Mouse (Mus musculus): ENCODE measurements around the gene Spock2. TPM values are rescaled to one million over a fixed set of nuclear protein-coding genes. Genes with fewer than 3 reads are reported as not detected.

Gene Spock2
- polyA plus RNA-seq, 1 experiment from 2014 or later: 3.6 TPM

DNA sequence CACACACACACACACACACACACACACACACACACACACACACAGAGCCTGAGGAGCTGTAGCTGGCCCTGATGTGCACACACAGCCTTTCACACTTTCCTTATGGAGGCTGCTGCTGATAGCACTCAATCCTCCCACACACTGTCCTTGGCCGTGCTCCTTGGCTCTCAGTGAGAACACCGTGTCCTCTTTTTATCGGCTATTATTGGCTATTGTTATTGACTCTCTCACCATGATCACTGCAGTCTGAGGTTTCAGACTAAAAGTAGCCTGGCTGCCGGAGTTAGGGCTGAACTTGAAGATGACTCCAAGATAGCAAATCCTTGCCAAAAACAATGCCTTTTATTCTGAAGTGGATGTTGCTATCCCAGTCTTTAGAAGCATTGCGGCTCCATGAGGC lies 24.1 kb upstream of the Spock2 start:
- peak; percentile 35 for DNase-seq (ENCODE audit: low spot score)
- no peak overlapping the region for H3K4me3 ChIP-seq (ENCODE audit: low read depth, low read length)
- H3K9me3 ChIP-seq (ENCODE audit: control insufficient read depth, low read length): no peaks in the 10 kb centered on the region
- H3K36me3 ChIP-seq (ENCODE audit: control insufficient read depth, insufficient read depth, low read length): no peaks in the 10 kb centered on the region
- WGBS: 42% methylated on average over 5 of the region's 5 CpGs
- 0 out of 2 replicates have a peak, but pooled peaks cover 5% of the 10 kb centered on the region for H3K4me1 ChIP-seq (replicated peaks; ENCODE audit: control insufficient read depth, insufficient read depth)
- H3K27ac ChIP-seq (replicated peaks): peak overlapping the region; percentile 25; the same call in 1 of the 2 replicates
- no peaks in the 10 kb centered on the region for H3K27me3 ChIP-seq (ENCODE audit: control insufficient read depth, insufficient read depth, low read length)
- no peak overlapping the region for H3K9ac ChIP-seq (ENCODE audit: low read length)
- peak; percentile 79 for ATAC-seq (ENCODE audit: low FRiP score, low TSS enrichment)
- TF ChIP-seq CTCF (IDR thresholded peaks at IDR 0.05; ENCODE audit: low read depth) (no peak), EP300 (optimal IDR thresholded peaks at IDR 0.05) (no peak)
- no peak overlapping the region for H3K4me2 ChIP-seq (replicated peaks; ENCODE audit: low read depth)

DNA sequence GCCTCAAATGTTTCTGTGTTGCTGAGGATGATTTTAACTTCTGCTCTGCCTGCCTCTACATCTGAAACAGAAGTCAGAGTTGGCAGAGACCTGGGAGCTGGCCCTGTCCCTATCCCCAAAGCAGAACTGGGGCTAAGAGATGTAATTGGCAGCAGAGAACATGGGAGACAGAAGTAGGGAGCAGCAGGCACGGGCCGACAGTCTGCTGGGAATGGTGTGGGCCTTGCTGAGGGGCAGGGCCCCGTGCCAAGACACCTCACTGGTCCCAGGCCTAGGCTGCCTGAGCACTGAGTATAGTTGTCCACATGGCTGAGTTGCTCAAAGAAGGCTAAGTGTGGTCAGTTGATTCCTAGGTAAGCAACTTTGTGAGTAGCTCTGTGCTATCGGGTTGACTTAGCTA lies 22.0 kb upstream of the Spock2 start:
- ATAC-seq (ENCODE audit: low FRiP score, low TSS enrichment) (no peak), DNase-seq (ENCODE audit: low spot score) (no peak)
- 0 out of 2 replicates have a peak, but pooled peaks cover 5% of the 10 kb centered on the region for H3K4me1 ChIP-seq (replicated peaks; ENCODE audit: control insufficient read depth, insufficient read depth)
- H3K27me3 ChIP-seq (ENCODE audit: control insufficient read depth, insufficient read depth, low read length): no peaks in the 10 kb centered on the region
- no peak overlapping the region for H3K9ac ChIP-seq (ENCODE audit: low read length)
- H3K36me3 ChIP-seq (ENCODE audit: control insufficient read depth, insufficient read depth, low read length): no peaks in the 10 kb centered on the region
- 83% methylated on average over 4 of the region's 4 CpGs for WGBS
- no peak overlapping the region for H3K4me3 ChIP-seq (ENCODE audit: low read depth, low read length)
- TF ChIP-seq CTCF (IDR thresholded peaks at IDR 0.05; ENCODE audit: low read depth): no peak
- TF ChIP-seq EP300 (optimal IDR thresholded peaks at IDR 0.05): no peak
- H3K4me2 ChIP-seq (replicated peaks; ENCODE audit: low read depth): no peak overlapping the region
- H3K9me3 ChIP-seq (ENCODE audit: control insufficient read depth, low read length): no peaks in the 10 kb centered on the region
- no peak overlapping the region for H3K27ac ChIP-seq (replicated peaks)

DNA sequence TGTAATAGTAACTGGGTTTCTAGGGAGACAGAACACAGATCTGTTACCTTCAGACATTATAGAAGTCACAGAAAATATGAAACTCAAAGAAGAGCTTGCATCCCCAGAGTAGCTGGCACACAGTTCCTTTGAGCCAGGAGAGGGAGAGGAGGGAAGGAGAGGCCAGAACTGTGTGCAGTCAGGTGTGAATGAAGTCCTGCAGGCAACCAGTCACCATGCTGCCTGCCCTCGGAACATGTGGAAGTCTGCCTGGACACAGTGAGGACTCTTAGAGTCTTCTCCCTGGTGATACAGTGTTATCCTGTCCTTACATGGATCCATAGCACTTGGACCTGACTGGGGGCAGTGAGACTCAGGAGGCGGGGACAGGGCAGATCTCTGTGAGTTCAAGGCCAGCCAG lies 13.7 kb upstream of the Spock2 start:
- TF ChIP-seq CTCF (IDR thresholded peaks at IDR 0.05; ENCODE audit: low read depth) (no peak), EP300 (optimal IDR thresholded peaks at IDR 0.05) (no peak)

DNA sequence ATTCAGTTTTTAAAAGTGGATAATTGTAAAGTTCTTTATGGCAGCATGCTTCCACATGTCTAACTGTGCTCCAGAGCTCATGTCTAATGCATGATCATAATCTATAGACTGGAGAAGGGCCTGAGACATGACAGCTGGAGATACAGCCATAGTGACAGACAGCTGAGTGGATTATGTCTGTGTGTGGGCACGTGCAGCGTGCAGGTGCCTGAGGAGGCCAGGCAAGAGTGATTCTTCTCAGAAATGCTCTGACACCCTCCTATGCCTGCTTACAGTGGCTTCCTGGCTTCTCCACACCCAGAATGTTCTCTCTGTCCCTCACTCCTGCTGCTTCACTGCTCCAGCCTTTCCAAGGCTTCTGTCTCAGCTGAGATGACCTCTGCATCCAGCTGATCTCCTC lies 12.3 kb upstream of the Spock2 start:
- TF ChIP-seq CTCF (IDR thresholded peaks at IDR 0.05; ENCODE audit: low read depth) (no peak), EP300 (optimal IDR thresholded peaks at IDR 0.05) (no peak)
- Histone ChIP-seq H3K36me3 (ENCODE audit: control insufficient read depth, insufficient read depth, low read length) (no peaks in the 10 kb centered on the region), H3K9ac (ENCODE audit: low read length) (no peak overlapping the region), H3K4me1 (replicated peaks; ENCODE audit: control insufficient read depth, insufficient read depth) (no peaks in the 10 kb centered on the region), H3K27me3 (ENCODE audit: control insufficient read depth, insufficient read depth, low read length) (no peaks in the 10 kb centered on the region), H3K27ac (replicated peaks) (no peak overlapping the region), H3K9me3 (ENCODE audit: control insufficient read depth, low read length) (no peaks in the 10 kb centered on the region), H3K4me3 (ENCODE audit: low read depth, low read length) (no peak overlapping the region), H3K4me2 (replicated peaks; ENCODE audit: low read depth) (no peak overlapping the region)
- 74% methylated on average over 2 of the region's 2 CpGs for WGBS
- DNase-seq (ENCODE audit: low spot score) (no peak), ATAC-seq (ENCODE audit: low FRiP score, low TSS enrichment) (no peak)

More for the DNA sequence above, 13.7 kb upstream of the Spock2 start:
- no peaks in the 10 kb centered on the region for H3K27me3 ChIP-seq (ENCODE audit: control insufficient read depth, insufficient read depth, low read length)
- H3K4me3 ChIP-seq (ENCODE audit: low read depth, low read length): no peak overlapping the region
- H3K9me3 ChIP-seq (ENCODE audit: control insufficient read depth, low read length): no peaks in the 10 kb centered on the region
- H3K27ac ChIP-seq (replicated peaks): no peak overlapping the region
- H3K36me3 ChIP-seq (ENCODE audit: control insufficient read depth, insufficient read depth, low read length): no peaks in the 10 kb centered on the region
- no peak overlapping the region for H3K4me2 ChIP-seq (replicated peaks; ENCODE audit: low read depth)
- H3K4me1 ChIP-seq (replicated peaks; ENCODE audit: control insufficient read depth, insufficient read depth): no peaks in the 10 kb centered on the region
- ATAC-seq (ENCODE audit: low FRiP score, low TSS enrichment) (no peak), DNase-seq (ENCODE audit: low spot score) (no peak)
- WGBS: 97% methylated on average over 2 of the region's 2 CpGs
- no peak overlapping the region for H3K9ac ChIP-seq (ENCODE audit: low read length)

DNA sequence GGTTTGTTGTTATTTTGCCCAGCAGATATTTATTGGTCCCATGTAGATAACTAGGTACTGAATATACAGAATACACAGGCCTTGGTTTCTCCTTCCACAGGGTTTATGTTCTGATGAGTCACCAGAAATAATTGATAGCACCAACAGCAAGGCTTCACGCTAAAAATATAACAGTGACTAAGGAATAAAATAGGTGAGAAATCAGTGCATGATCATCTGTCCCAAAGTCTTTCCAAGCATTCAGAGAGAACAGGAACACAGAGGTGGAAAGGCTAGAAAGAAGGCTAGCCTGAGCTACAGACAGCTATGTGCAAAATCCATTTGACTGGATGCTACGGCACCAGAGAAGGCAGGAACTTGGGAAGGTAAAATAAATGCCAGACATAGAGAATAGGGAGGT lies 10.5 kb upstream of the Spock2 start:
- 61% methylated on average over 2 of the region's 2 CpGs for WGBS
- H3K27ac ChIP-seq (replicated peaks): no peak overlapping the region
- H3K36me3 ChIP-seq (ENCODE audit: control insufficient read depth, insufficient read depth, low read length): no peaks in the 10 kb centered on the region
- no peaks in the 10 kb centered on the region for H3K4me1 ChIP-seq (replicated peaks; ENCODE audit: control insufficient read depth, insufficient read depth)
- no peaks in the 10 kb centered on the region for H3K27me3 ChIP-seq (ENCODE audit: control insufficient read depth, insufficient read depth, low read length)
- DNase-seq (ENCODE audit: low spot score) (no peak), ATAC-seq (ENCODE audit: low FRiP score, low TSS enrichment) (no peak)
- no peak overlapping the region for H3K4me3 ChIP-seq (ENCODE audit: low read depth, low read length)
- H3K9ac ChIP-seq (ENCODE audit: low read length): no peak overlapping the region
- TF ChIP-seq CTCF (IDR thresholded peaks at IDR 0.05; ENCODE audit: low read depth) (no peak), EP300 (optimal IDR thresholded peaks at IDR 0.05) (no peak)
- H3K9me3 ChIP-seq (ENCODE audit: control insufficient read depth, low read length): no peaks in the 10 kb centered on the region
- no peak overlapping the region for H3K4me2 ChIP-seq (replicated peaks; ENCODE audit: low read depth)

DNA sequence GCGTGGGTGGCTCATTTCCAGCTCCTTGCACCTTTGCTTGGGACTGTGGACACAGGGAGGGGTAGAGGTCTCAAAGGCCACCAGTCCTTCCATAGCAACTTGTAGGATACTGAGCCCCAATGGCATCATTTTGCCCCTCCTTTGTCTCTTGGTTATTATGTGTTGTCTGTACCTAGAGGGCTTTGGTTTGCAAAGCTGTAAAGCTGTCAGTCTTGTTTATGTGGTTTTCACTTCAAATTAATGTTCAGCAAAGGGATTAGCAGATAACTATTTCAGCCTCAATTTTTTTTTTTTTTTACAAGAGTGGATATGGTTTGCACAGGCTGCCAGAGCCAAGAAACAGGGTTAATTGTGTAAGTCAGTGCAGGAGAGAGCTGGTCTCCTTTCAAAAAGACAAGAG lies 9.7 kb upstream of the Spock2 start:
- DNase-seq (ENCODE audit: low spot score): no peak
- Histone ChIP-seq H3K36me3 (ENCODE audit: control insufficient read depth, insufficient read depth, low read length) (no peaks in the 10 kb centered on the region), H3K27ac (replicated peaks) (no peak overlapping the region), H3K4me3 (ENCODE audit: low read depth, low read length) (no peak overlapping the region), H3K9me3 (ENCODE audit: control insufficient read depth, low read length) (no peaks in the 10 kb centered on the region), H3K4me1 (replicated peaks; ENCODE audit: control insufficient read depth, insufficient read depth) (no peaks in the 10 kb centered on the region), H3K4me2 (replicated peaks; ENCODE audit: low read depth) (no peak overlapping the region), H3K27me3 (ENCODE audit: control insufficient read depth, insufficient read depth, low read length) (no peaks in the 10 kb centered on the region), H3K9ac (ENCODE audit: low read length) (no peak overlapping the region)
- no peak for TF ChIP-seq EP300 (optimal IDR thresholded peaks at IDR 0.05)
- TF ChIP-seq CTCF (IDR thresholded peaks at IDR 0.05; ENCODE audit: low read depth): no peak
- WGBS: 57% methylated on average over 1 of the region's 1 CpGs
- ATAC-seq (ENCODE audit: low FRiP score, low TSS enrichment): no peak

Data from stomach, postnatal 0 days (tissue).